Mouse (Mus musculus): ENCODE measurements around the gene Srrm1. TPM values are rescaled to one million over a fixed set of nuclear protein-coding genes. Genes with fewer than 3 reads are reported as not detected.

Gene Srrm1
- total RNA-seq (2021), result 100 to 1,000 TPM; 131 to 132 TPM
- long read RNA-seq, experiment 1, transcript Srrm1-208 (18 exons, 3,152 nt), result major isoform, 11 of 67 reads
- long read RNA-seq, experiment 1, transcript Srrm1-207 (4 exons, 2,847 nt), result major isoform, 11 of 67 reads
- long read RNA-seq, experiment 1, partial matches to known transcripts, result 20 of 67 reads
- long read RNA-seq, experiment 1, other reads (novel, unspliced or antisense), result 25 of 67 reads
- long read RNA-seq, experiment 2, partial matches to known transcripts, result 29 of 48 reads
- long read RNA-seq, experiment 2, other reads (novel, unspliced or antisense), result 15 of 48 reads

GRCm38 (mm10) chr4:135353066-135353793 is at the start of gene Srrm1:
Gene Srrm1, minus strand, starts transcription at chr4:135353321.
- DNase-seq (ENCODE audit: low spot score in 2 of 2), result peak; percentile 98 to 99

GRCm38 (mm10) chr4:135401881-135402280 is 48.8 kb upstream of the Srrm1 start:
- DNase-seq (ENCODE audit: low spot score in 2 of 2), result no peak

- DNase-seq (ENCODE audit: low spot score in 2 of 2), result no peak
Measured at GRCm38 (mm10) chr4:135397991-135398390, 44.9 kb upstream of the Srrm1 start, which contains the start of gene Ncmap. Gene Ncmap, minus strand, starts transcription at chr4:135398227.

- no peak for DNase-seq (ENCODE audit: low spot score in 2 of 2)
Measured at GRCm38 (mm10) chr4:135397551-135397950, 44.4 kb upstream of the Srrm1 start.

GRCm38 (mm10) chr4:135396303-135396702 is 43.2 kb upstream of the Srrm1 start:
- DNase-seq (ENCODE audit: low spot score in 2 of 2), result no peak

- no peak for DNase-seq (ENCODE audit: low spot score in 2 of 2)
Measured at GRCm38 (mm10) chr4:135395375-135395774, 42.3 kb upstream of the Srrm1 start.

GRCm38 (mm10) chr4:135394666-135395065 is 41.5 kb upstream of the Srrm1 start:
- no peak for DNase-seq (ENCODE audit: low spot score in 2 of 2)

- DNase-seq (ENCODE audit: low spot score in 2 of 2), result no peak
Measured at GRCm38 (mm10) chr4:135393381-135393780, 40.3 kb upstream of the Srrm1 start.

- DNase-seq (ENCODE audit: low spot score in 2 of 2), result no peak
Measured at GRCm38 (mm10) chr4:135392801-135393200, 39.7 kb upstream of the Srrm1 start.

- no peak for DNase-seq (ENCODE audit: low spot score in 2 of 2)
Measured at GRCm38 (mm10) chr4:135391014-135391413, 37.9 kb upstream of the Srrm1 start.

- no peak for DNase-seq (ENCODE audit: low spot score in 2 of 2)
Measured at GRCm38 (mm10) chr4:135385614-135386013, 32.5 kb upstream of the Srrm1 start.

- DNase-seq (ENCODE audit: low spot score in 2 of 2), result peak; percentile 74 to 81
Measured at GRCm38 (mm10) chr4:135382316-135382715, 29.2 kb upstream of the Srrm1 start.

GRCm38 (mm10) chr4:135381355-135381754 is 28.2 kb upstream of the Srrm1 start:
- DNase-seq (ENCODE audit: low spot score in 2 of 2), result no peak

GRCm38 (mm10) chr4:135377241-135377640 is 24.1 kb upstream of the Srrm1 start:
- no peak for DNase-seq (ENCODE audit: low spot score in 2 of 2)

GRCm38 (mm10) chr4:135375444-135375843 is 22.3 kb upstream of the Srrm1 start:
- no peak for DNase-seq (ENCODE audit: low spot score in 2 of 2)

GRCm38 (mm10) chr4:135373299-135373698 is 20.2 kb upstream of the Srrm1 start:
- no peak for DNase-seq (ENCODE audit: low spot score in 2 of 2)

GRCm38 (mm10) chr4:135370372-135370771 is 17.3 kb upstream of the Srrm1 start:
- DNase-seq (ENCODE audit: low spot score in 2 of 2), result no peak

- peak in 1 of 2 experiments; percentile 13 for DNase-seq (ENCODE audit: low spot score in 2 of 2)
Measured at GRCm38 (mm10) chr4:135362828-135363227, 9.7 kb upstream of the Srrm1 start.

GRCm38 (mm10) chr4:135361722-135362121 is 8.6 kb upstream of the Srrm1 start:
- DNase-seq (ENCODE audit: low spot score in 2 of 2), result no peak

GRCm38 (mm10) chr4:135358736-135359135 is 5.6 kb upstream of the Srrm1 start:
- DNase-seq (ENCODE audit: low spot score in 2 of 2), result peak; percentile 9 to 20

GRCm38 (mm10) chr4:135357221-135357920 is 4.2 kb upstream of the Srrm1 start:
- DNase-seq (ENCODE audit: low spot score in 2 of 2), result no peak
